Mouse (Mus musculus): ENCODE data around the gene Pinlyp. TPM values are rescaled to one million over a fixed set of nuclear protein-coding genes. Genes with fewer than 3 reads are reported as not detected.

Pinlyp gene
- polyA plus RNA-seq, 1 experiment, result not detected

DNA sequence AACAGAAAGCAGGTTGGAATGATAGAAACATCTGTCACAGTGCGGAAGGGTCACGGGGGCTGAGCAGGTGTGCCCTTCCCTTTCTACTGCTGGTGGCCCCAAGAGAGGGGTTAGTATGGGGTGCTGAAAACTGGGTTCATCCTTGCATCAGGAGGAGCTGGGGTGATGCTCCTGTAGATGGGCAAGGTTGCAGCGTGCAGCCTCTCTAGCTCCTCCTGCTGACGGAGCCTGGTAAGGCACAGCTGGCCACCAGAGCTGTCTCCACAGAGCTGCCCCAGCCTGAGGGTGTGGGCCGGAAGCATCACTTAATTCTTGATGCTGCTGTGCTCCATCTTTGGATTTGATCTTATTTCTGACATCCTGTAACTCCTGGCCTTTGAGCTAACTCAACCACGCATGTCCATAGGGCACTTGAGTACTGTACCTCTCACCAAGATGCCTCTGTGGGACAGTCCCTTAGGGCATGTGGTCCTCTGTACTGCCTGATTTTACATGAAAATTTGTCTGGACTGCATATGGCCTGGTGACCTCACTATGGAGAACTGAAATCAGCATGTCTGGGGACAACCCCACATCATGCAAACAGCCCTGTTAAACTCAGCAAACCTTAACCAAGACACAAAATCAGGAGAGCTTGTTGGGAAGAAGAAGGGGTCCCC, 18.8 kb upstream of the Pinlyp start:
- peaks cover 14% of the 10 kb centered on the region; the same call in 1 of the 2 replicates for H3K4me1 ChIP-seq

GRCm38 (mm10) chr7:24563837-24564206, 17.9 kb upstream of the Pinlyp start:
- Histone ChIP-seq H3K36me3 (replicated peaks; ENCODE audit: low read length) (peaks cover 90% of the 10 kb centered on the region), H3K4me1 (peaks cover 14% of the 10 kb centered on the region; the same call in 1 of the 2 replicates), H3K27me3 (replicated peaks) (no peaks in the 10 kb centered on the region), H3K4me3 (replicated peaks) (no peak overlapping the region), H3K9me3 (no peaks in the 10 kb centered on the region)
- TF ChIP-seq GATA1 (IDR thresholded peaks at IDR 0.05; ENCODE audit: borderline replicate concordance, low read length) (no peak), FLI1 (IDR thresholded peaks at IDR 0.05; ENCODE audit: low read length) (no peak)

More for the DNA sequence above, 18.8 kb upstream of the Pinlyp start:
- Histone ChIP-seq H3K9me3 (no peaks in the 10 kb centered on the region), H3K4me3 (replicated peaks) (no peak overlapping the region), H3K36me3 (replicated peaks; ENCODE audit: low read length) (peaks cover 87% of the 10 kb centered on the region), H3K27me3 (replicated peaks) (no peaks in the 10 kb centered on the region)
- TF ChIP-seq GATA1 (IDR thresholded peaks at IDR 0.05; ENCODE audit: borderline replicate concordance, low read length) (no peak), FLI1 (IDR thresholded peaks at IDR 0.05; ENCODE audit: low read length) (no peak)

DNA sequence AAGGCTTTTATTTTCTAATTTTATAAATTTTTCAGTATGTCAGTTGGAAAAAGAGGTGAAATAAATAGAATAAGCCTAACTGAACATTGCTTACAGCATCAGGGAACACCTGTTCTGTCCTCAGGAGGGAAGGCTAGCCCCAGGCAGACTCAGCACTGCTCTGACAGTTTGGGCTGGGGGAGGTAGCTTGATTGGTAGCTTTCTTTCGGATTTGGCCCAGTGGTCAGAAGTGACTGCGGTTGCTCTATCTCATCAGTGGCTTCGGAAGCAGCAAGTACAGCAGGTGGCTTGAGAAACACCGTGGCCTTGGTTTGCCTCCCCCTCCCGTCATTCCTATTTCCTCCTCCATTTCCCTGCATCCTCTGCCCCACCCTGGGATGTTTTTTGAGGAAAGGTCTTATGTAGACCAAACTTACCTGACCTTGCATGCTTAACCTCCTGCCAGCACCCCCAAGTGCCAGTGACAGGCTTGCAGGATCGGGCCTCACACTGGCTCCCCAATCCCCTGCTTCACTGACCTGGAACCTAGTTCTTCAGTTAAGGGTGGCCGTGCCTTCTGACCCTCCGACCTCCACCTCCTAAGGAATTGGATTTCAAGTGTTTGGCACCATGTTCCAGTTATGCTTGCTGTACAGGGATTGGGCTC, 17.4 kb upstream of the Pinlyp start:
- peaks cover 14% of the 10 kb centered on the region; the same call in 1 of the 2 replicates for H3K4me1 ChIP-seq
- no peak overlapping the region for H3K4me3 ChIP-seq (replicated peaks)
- H3K36me3 ChIP-seq (replicated peaks; ENCODE audit: low read length), result peaks cover 89% of the 10 kb centered on the region
- H3K27me3 ChIP-seq (replicated peaks), result no peaks in the 10 kb centered on the region
- TF ChIP-seq GATA1 (IDR thresholded peaks at IDR 0.05; ENCODE audit: borderline replicate concordance, low read length) (no peak), FLI1 (IDR thresholded peaks at IDR 0.05; ENCODE audit: low read length) (no peak)
- H3K9me3 ChIP-seq, result no peaks in the 10 kb centered on the region

GRCm38 (mm10) chr7:24561450-24561849, 15.5 kb upstream of the Pinlyp start:
- Histone ChIP-seq H3K4me3 (replicated peaks) (no peak overlapping the region), H3K9me3 (no peaks in the 10 kb centered on the region), H3K27me3 (replicated peaks) (no peaks in the 10 kb centered on the region), H3K4me1 (peaks cover 10% of the 10 kb centered on the region; the same call in 1 of the 2 replicates), H3K36me3 (replicated peaks; ENCODE audit: low read length) (peaks cover 80% of the 10 kb centered on the region)
- TF ChIP-seq FLI1 (IDR thresholded peaks at IDR 0.05; ENCODE audit: low read length) (no peak), GATA1 (IDR thresholded peaks at IDR 0.05; ENCODE audit: borderline replicate concordance, low read length) (no peak)

GRCm38 (mm10) chr7:24555786-24556185, 9.9 kb upstream of the Pinlyp start:
- H3K36me3 ChIP-seq (replicated peaks; ENCODE audit: low read length), result peaks cover 83% of the 10 kb centered on the region
- no peak overlapping the region for H3K4me3 ChIP-seq (replicated peaks)
- TF ChIP-seq GATA1 (IDR thresholded peaks at IDR 0.05; ENCODE audit: borderline replicate concordance, low read length) (no peak), FLI1 (IDR thresholded peaks at IDR 0.05; ENCODE audit: low read length) (no peak)
- H3K9me3 ChIP-seq, result no peaks in the 10 kb centered on the region
- H3K27me3 ChIP-seq (replicated peaks), result no peaks in the 10 kb centered on the region
- H3K4me1 ChIP-seq, result peaks cover 3% of the 10 kb centered on the region; the same call in 1 of the 2 replicates

- no peak overlapping the region for H3K4me3 ChIP-seq (replicated peaks)
- no peak for TF ChIP-seq GATA1 (IDR thresholded peaks at IDR 0.05; ENCODE audit: borderline replicate concordance, low read length)
- no peak for TF ChIP-seq FLI1 (IDR thresholded peaks at IDR 0.05; ENCODE audit: low read length)
- H3K36me3 ChIP-seq (replicated peaks; ENCODE audit: low read length), result peaks cover 80% of the 10 kb centered on the region
- peaks cover 11% of the 10 kb centered on the region for H3K4me1 ChIP-seq
- no peaks in the 10 kb centered on the region for H3K27me3 ChIP-seq (replicated peaks)
- no peaks in the 10 kb centered on the region for H3K9me3 ChIP-seq
Observed at GRCm38 (mm10) chr7:24551985-24552759, 6.3 kb upstream of the Pinlyp start.

DNA sequence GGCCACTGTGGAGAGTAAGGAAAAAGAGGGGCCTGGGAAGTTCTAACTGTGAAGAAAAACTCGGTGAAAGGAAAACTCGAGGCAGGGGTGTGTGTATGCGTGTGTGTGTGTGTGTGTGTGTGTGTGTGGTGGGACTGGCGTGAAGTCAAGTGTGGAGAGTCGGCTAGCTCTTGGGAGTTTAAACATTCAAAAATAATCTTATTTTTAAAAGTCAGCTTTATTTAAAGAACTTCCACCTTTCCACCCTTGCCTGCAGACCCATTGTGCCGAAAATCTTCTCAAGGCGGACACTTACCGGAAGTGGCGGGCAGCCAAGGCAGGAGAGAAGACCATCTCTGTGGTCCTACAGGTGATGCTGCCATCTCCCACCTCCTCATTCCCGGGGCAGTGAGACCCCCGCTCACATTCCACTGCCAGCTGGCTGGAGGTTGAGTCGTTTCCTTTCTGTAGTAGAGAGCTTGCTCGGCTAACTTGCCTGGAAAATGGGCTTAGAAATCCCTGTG, 1.7 kb upstream of the Pinlyp start:
- Histone ChIP-seq H3K4me3 (replicated peaks) (peak overlapping the region; percentile 99), H3K27me3 (replicated peaks) (no peaks in the 10 kb centered on the region), H3K4me1 (peaks cover 20% of the 10 kb centered on the region), H3K9me3 (peaks cover 4% of the 10 kb centered on the region; the same call in 1 of the 2 replicates), H3K36me3 (replicated peaks; ENCODE audit: low read length) (peaks cover 43% of the 10 kb centered on the region)
- TF ChIP-seq GATA1 (IDR thresholded peaks at IDR 0.05; ENCODE audit: borderline replicate concordance, low read length) (no peak), FLI1 (IDR thresholded peaks at IDR 0.05; ENCODE audit: low read length) (no peak)

DNA sequence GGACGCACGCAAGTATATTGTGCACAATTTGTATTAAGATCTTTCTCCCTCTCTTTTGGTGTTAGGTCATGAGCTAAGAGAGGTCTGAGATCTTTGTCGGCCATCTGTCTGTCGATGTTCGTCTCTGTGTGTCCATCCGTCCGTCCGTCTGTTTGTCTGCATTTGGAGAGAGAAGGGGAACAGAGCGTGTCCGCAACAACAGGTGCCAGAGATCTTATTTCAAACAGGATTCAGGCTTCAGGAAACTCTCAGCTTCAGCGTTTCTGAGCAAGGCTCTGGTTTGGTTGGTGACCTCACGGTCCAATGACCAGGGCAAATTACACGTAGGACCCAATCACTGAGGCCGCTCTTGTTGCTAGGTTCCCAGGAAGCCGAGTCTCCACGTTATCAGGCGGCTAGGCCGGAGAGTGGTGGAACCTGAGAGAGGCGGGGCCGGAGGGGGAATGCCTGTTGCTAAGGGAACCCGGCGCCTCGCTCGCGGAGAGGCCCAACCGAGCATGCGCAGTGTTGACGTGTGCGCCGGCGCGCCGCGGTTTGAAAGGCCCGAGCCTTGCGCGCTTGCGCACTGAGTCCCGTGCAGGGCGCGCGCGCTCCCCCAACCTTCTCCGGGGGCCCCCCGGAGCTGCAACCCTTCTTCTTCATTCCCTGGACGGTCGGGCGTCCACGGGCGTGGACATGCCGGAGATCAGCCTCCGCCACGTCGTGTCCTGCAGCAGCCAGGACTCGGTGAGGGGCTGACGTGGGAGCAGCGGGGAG, 894 bp upstream of the Pinlyp start:
- Histone ChIP-seq H3K4me3 (replicated peaks) (peak overlapping the region; percentile 99), H3K36me3 (replicated peaks; ENCODE audit: low read length) (peaks cover 35% of the 10 kb centered on the region), H3K4me1 (peaks cover 20% of the 10 kb centered on the region), H3K9me3 (peaks cover 4% of the 10 kb centered on the region; the same call in 1 of the 2 replicates), H3K27me3 (replicated peaks) (peaks cover 4% of the 10 kb centered on the region)
- TF ChIP-seq FLI1 (IDR thresholded peaks at IDR 0.05; ENCODE audit: low read length), result no peak
- peak; percentile 77; the same call in 2 of the 3 replicates for TF ChIP-seq GATA1 (IDR thresholded peaks at IDR 0.05; ENCODE audit: borderline replicate concordance, low read length)

DNA sequence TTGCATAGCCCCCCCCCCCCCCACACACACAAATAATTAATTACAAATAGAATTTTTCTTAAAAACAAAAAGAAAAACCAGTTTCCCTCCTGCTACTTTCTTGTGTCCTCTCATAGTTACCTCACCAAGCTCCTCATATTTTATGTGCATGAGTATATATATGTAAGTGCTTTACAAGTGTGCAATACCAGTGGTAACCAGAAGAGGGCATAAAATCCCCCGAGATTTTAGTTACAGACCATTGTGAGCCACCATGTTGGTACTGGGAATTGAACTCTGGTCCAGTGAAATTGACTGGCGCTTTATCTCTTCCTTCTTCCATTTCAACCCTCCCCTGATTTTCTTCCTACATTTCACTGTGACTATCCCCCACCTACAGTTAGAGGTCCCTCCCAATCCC, 1.4 kb downstream of the Pinlyp start:
- H3K9me3 ChIP-seq, result peaks cover 4% of the 10 kb centered on the region; the same call in 1 of the 2 replicates
- H3K36me3 ChIP-seq (replicated peaks; ENCODE audit: low read length), result peaks cover 13% of the 10 kb centered on the region
- TF ChIP-seq FLI1 (IDR thresholded peaks at IDR 0.05; ENCODE audit: low read length) (no peak), GATA1 (IDR thresholded peaks at IDR 0.05; ENCODE audit: borderline replicate concordance, low read length) (no peak)
- H3K4me1 ChIP-seq, result peaks cover 20% of the 10 kb centered on the region
- peaks cover 10% of the 10 kb centered on the region for H3K27me3 ChIP-seq (replicated peaks)
- H3K4me3 ChIP-seq (replicated peaks), result no peak overlapping the region

All from megakaryocyte, embryonic 14.5 days (primary cell).